Mouse (Mus musculus) liver, postnatal 0 days (tissue): ENCODE measurements around the gene Gfap. TPM values are rescaled to one million over a fixed set of nuclear protein-coding genes. Genes with fewer than 3 reads are reported as not detected.

Experiments
- ATAC-seq: fragments of 200-750 bp; cut with Nextera tagmentation; 2 replicates; pipeline ENCODE4 v1.8.0; 2017; ENCODE audit warnings: mild to moderate bottlenecking, moderate library complexity
- DNase-seq: peaks from one replicate; pipeline ENCODE4 v3.0.0-alpha.2; 2016
- H3K27ac ChIP-seq: fragments of 300-500 bp; sonication (generic); 2 replicates; pipeline ENCODE4 v1.5.1; 2014; ENCODE audit warnings: antibody characterized with exemption, moderate library complexity, mild to moderate bottlenecking, low read depth
- H3K27me3 ChIP-seq: fragments of 300-500 bp; sonication (generic); 2 replicates; pipeline ENCODE4 v1.6.1; 2014; ENCODE audit warnings: low read length, control low read depth, mixed read lengths; ENCODE audit not compliant: insufficient read depth
- H3K36me3 ChIP-seq: fragments of 300-500 bp; sonication (generic); replicated peaks from 2 replicates; pipeline ENCODE4 v1.6.1; 2014; ENCODE audit warnings: mild to moderate bottlenecking, control low read depth, low read length, moderate library complexity, mixed read lengths; ENCODE audit not compliant: insufficient read depth
- H3K4me1 ChIP-seq: fragments of 300-500 bp; sonication (generic); 2 replicates; pipeline ENCODE4 v1.6.1; 2014; ENCODE audit warnings: antibody characterized with exemption, mild to moderate bottlenecking, control low read depth; ENCODE audit not compliant: insufficient read depth
- H3K4me2 ChIP-seq: fragments of 300-500 bp; sonication (generic); 2 replicates; pipeline ENCODE4 v1.6.1; 2014; ENCODE audit warnings: low read depth, mild to moderate bottlenecking, low read length, moderate library complexity, mixed read lengths
- H3K4me3 ChIP-seq: fragments of 300-500 bp; sonication (generic); 2 replicates; pipeline ENCODE4 v1.5.1; 2014; ENCODE audit warnings: low read depth, low read length
- H3K9ac ChIP-seq: fragments of 300-500 bp; sonication (generic); replicated peaks from 2 replicates; pipeline ENCODE4 v1.6.1; 2014; ENCODE audit warnings: mild to moderate bottlenecking, moderate library complexity
- H3K9me3 ChIP-seq: fragments of 300-500 bp; sonication (generic); 2 replicates; pipeline ENCODE4 v1.6.1; 2016; ENCODE audit warnings: mild to moderate bottlenecking, control low read depth, low read length, mixed read lengths
- CTCF ChIP-seq: sonication (generic); IDR thresholded peaks from 2 replicates; pipeline ENCODE4 v1.5.1; 2016; ENCODE audit warnings: antibody characterized with exemption, low read depth
- EP300 ChIP-seq: IDR thresholded peaks from 2 replicates; pipeline ENCODE4 v1.6.1; 2016; ENCODE audit warnings: antibody characterized with exemption, low read depth, mild to moderate bottlenecking
- WGBS: fragments of 180-500 bp; shearing (Covaris S2); extraction: QIAGEN DNeasy Blood & Tissue Kit; methylation state at CpG from one replicate; pipeline ENCODE4 v1.1.7; 2014; ENCODE audit not compliant: insufficient replicate concordance; 5-methylcytosine and 5-hydroxymethylcytosine counted together
- polyA plus RNA-seq: library from polyadenylated mRNA; unstranded; fragments of >200 nt; fragmentation: Nextera tagmentation; extraction: Ambion mirVana; gene quantifications from 2 replicates; pipeline ENCODE4 v1.2.1, GENCODE M21; 2015

The Gfap gene
- polyA plus RNA-seq, 1 experiment from 2014 or later: 3.6 TPM

GRCm38 (mm10) chr11:102893015-102893651, 7.6 kb downstream of the Gfap start:
- Histone ChIP-seq H3K4me3 (peak overlapping the region; percentile 55), H3K36me3 (no peaks in the 10 kb centered on the region), H3K4me1 (peaks cover 16% of the 10 kb centered on the region), H3K9ac (peak overlapping the region; percentile 65), H3K27ac (peak overlapping the region; percentile 48; the same call in 1 of the 2 replicates), H3K9me3 (no peaks in the 10 kb centered on the region), H3K27me3 (peaks cover 30% of the 10 kb centered on the region), H3K4me2 (peak overlapping the region; percentile 89)
- WGBS: 3% methylated on average over 43 of the region's 43 CpGs
- peak; percentile 69 for ATAC-seq
- TF ChIP-seq CTCF (peak; percentile 98), EP300 (no peak)
- DNase-seq: peak; percentile 82

DNA sequence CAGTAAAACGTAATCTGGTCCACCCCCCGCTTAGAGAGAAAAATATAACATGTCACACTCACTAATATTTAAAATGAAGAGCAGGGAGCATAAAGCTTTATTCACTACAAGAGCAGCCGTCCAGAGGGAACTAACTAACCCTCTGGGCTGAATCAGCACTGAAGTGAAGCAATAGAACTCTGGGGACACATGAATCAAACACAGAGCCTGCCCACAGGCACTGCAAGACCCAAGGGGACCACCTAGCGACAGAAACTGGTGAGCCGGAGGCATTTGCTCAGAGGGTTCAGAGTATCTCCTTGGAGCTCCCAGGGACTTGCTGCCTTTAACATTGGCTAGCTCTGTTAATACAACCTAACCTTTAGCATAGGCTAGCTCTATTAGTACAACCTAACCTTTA, 10.6 kb downstream of the Gfap start:
- Histone ChIP-seq H3K36me3 (no peaks in the 10 kb centered on the region), H3K4me2 (no peak overlapping the region), H3K27me3 (peaks cover 30% of the 10 kb centered on the region), H3K4me1 (peaks cover 9% of the 10 kb centered on the region), H3K9me3 (no peaks in the 10 kb centered on the region), H3K27ac (no peak overlapping the region), H3K4me3 (no peak overlapping the region), H3K9ac (no peak overlapping the region)
- 59% methylated on average over 5 of the region's 5 CpGs for WGBS
- TF ChIP-seq EP300 (no peak), CTCF (no peak)
- DNase-seq (no peak), ATAC-seq (no peak)

- no peak overlapping the region for H3K4me2 ChIP-seq
- TF ChIP-seq CTCF: no peak
- DNase-seq (no peak), ATAC-seq (no peak)
- no peak overlapping the region for H3K9ac ChIP-seq
- WGBS: 55% methylated on average over 3 of the region's 3 CpGs
- H3K36me3 ChIP-seq: no peaks in the 10 kb centered on the region
- peaks cover 16% of the 10 kb centered on the region for H3K27me3 ChIP-seq
- H3K9me3 ChIP-seq: no peaks in the 10 kb centered on the region
- peaks cover 3% of the 10 kb centered on the region for H3K4me1 ChIP-seq
- no peak overlapping the region for H3K27ac ChIP-seq
- no peak overlapping the region for H3K4me3 ChIP-seq
Observed at GRCm38 (mm10) chr11:102888135-102888534, 12.6 kb downstream of the Gfap start.

- H3K4me2 ChIP-seq: no peak overlapping the region
- no peaks in the 10 kb centered on the region for H3K9me3 ChIP-seq
- TF ChIP-seq CTCF (no peak), EP300 (no peak)
- H3K4me3 ChIP-seq: no peak overlapping the region
- no peak for DNase-seq
- WGBS: 67% methylated on average over 5 of the region's 5 CpGs
- peaks cover 11% of the 10 kb centered on the region; the same call in 1 of the 2 replicates for H3K27me3 ChIP-seq
- no peak overlapping the region for H3K27ac ChIP-seq
- no peak overlapping the region for H3K9ac ChIP-seq
- ATAC-seq: no peak
- no peaks in the 10 kb centered on the region for H3K36me3 ChIP-seq
- no peaks in the 10 kb centered on the region; the same call in 1 of the 2 replicates for H3K4me1 ChIP-seq
Observed at GRCm38 (mm10) chr11:102887433-102887832, 13.3 kb downstream of the Gfap start.

DNA sequence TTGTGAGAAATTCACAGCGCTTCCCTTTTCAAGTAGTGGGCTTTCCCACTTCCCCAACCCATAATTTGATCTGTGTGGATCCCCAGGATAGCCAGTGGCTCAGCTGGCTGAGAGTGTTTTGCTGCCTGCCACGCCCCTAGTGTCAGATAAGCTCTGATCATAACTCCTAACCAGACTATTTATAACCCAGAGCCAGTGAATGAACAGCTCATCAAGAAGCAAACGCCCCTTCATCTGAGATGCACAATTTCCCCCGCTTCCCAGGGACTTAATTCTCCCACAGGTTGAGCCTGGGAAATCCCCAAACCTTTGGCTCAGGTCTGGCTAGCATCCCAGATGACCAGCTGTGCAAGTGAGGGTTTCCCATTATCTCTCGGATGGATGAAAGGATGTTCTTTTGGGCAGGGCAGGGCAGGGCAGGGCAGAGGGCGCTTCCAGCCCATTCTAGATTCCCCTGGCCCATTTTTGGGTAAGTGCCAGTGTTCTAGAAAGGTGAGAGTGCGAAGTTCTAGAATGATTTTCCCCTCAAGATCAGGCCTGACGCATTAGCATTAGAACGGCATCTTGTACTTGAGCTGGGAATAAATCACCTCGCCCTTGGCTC, 16.0 kb downstream of the Gfap start, which contains the start of gene Fam187a:
Gene Fam187a, plus strand, starts transcription at position 554 of the 604 bp plus-strand sequence.
- H3K27me3 ChIP-seq: peaks cover 8% of the 10 kb centered on the region; the same call in 1 of the 2 replicates
- no peak within 1 kb of the TSS for H3K27ac ChIP-seq
- H3K4me3 ChIP-seq: no peak within 1 kb of the TSS
- no peak for TF ChIP-seq EP300
- no peak for TF ChIP-seq CTCF
- peaks cover 9% of the 10 kb centered on the region for H3K4me1 ChIP-seq
- WGBS: 54% methylated on average over 10 of the region's 10 CpGs
- no peaks in the 10 kb centered on the region for H3K9me3 ChIP-seq
- H3K36me3 ChIP-seq: no peaks in the 10 kb centered on the region
- no peak within 1 kb of the TSS for H3K4me2 ChIP-seq
- DNase-seq (no peak), ATAC-seq (no peak)
- H3K9ac ChIP-seq: no peak within 1 kb of the TSS

DNA sequence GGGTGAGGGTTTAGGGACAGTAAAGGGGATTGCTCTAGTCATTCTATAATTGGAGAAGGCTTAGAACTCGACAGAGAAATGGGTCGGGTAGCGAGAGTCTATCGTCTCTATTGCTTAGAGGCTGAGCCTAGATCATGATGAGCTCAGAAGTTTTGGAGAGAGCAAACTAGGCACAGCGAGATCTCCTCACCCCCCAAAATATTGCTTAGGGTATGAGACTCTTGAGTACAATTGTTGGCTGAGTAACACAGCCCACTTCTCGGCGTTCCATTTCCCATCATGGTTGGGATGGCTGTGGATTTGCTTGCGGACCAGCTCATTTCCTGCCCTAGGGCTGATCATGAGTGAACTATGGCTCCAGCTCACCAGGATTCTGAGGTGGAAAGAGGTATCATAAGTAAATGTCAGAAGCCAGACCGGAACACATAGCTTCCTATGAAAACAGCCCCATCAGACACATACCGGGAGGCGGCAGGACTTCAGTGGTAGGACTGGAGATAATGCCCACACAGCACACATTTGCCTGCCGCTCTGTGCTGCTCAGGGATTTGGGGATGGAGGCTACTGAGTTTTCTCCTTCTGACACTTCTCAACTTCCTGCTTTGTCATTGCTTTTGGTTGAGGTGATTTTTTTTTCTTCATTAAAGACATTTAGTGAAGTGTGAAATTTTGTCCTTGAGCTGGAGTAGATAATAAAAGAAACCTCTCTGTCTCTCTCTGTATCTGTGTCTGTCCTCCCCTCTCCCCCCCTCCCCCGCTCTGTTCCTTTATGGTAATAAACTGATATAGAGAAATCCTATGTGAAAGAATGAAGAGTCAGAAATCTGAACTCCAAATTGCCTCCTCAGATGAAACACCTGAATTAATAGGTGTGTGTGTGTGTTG, 19.2 kb downstream of the Gfap start:
- ATAC-seq (peak; percentile 5; the same call in 1 of the 2 replicates), DNase-seq (no peak)
- Histone ChIP-seq H3K27ac (peak overlapping the region; percentile 46), H3K27me3 (no peaks in the 10 kb centered on the region), H3K36me3 (peaks cover 12% of the 10 kb centered on the region; the same call in 1 of the 2 replicates), H3K4me2 (peak overlapping the region; percentile 86), H3K4me1 (peaks cover 15% of the 10 kb centered on the region), H3K9ac (peak overlapping the region; percentile 88), H3K9me3 (no peaks in the 10 kb centered on the region), H3K4me3 (peak overlapping the region; percentile 87)
- TF ChIP-seq CTCF (no peak), EP300 (no peak)
- WGBS: 12% methylated on average over 13 of the region's 13 CpGs
